Mouse (Mus musculus) granulocyte monocyte progenitor cell, adult 5-6 weeks (primary cell): ENCODE measurements around the gene Ostf1. TPM values are rescaled to one million over a fixed set of nuclear protein-coding genes. Genes with fewer than 3 reads are reported as not detected.

Source experiments
- ATAC-seq: replicated peaks from 2 replicates; pipeline ENCODE4 v1.8.0; 2016; ENCODE audit warnings: mild to moderate bottlenecking, moderate TSS enrichment, inconsistent platforms; ENCODE audit not compliant: poor library complexity, severe bottlenecking
- total RNA-seq, 2 experiments: library from RNA; stranded (forward) in 1 of 2; stranded (reverse) in 1 of 2; fragments of 200-712, 200-1000 nt in 1 of 2; fragments of >200 nt in 1 of 2; fragmentation: Nextera tagmentation in 1 of 2; gene quantifications; 2 replicates each; pipeline ENCODE4 v1.2.3; 2014 to 2017

Gene Ostf1
- total RNA-seq, 2 experiments from 2014 or later: 139 to 230 TPM

DNA sequence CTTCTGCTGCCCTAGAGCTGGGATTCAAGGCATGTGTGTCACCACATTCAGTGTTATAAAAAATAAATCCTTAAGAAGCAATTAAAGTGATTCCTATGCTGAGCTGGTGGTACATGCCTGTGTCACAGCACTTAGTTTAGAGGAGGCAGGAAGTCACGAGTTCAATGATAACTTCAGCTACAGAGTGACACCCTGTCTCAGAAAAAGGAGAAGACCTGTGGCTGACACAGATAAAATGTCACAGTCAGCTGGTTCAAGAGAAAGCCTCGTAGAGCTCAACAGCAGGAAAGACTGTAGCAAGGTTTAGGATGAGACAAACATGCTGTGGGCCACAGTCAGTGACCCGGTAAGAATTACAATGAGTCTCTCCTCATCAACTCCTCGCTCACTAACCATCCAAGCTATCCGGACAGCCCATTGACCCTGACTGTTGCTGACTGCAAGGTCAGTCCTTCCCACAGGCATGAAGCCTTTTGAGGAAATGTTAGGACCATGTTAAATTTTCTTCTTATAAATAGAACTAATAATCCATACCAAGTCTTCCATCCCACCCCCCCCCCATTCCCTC is 15.3 kb upstream of the Ostf1 start:
- peak; percentile 73 for ATAC-seq

DNA sequence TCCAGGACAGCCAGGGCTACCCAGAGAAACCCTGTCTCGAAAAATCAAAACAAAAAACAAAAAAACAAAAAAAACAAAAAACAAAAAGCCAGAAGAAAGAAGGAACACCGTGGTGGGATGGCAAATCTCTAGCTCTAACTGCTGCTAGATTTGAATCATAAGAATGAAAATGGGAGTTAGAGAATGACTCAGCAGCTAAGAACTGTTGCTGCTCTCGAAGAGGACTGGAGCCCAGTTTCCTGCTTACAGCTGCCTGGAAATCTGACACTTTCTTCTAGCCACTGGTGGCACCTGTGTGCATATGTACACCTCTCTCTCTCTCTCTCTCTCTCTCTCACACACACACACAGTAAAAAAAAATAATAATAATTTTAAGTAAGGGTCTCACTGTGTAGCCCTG is 14.8 kb upstream of the Ostf1 start:
- ATAC-seq: peak; percentile 28; the same call in 1 of the 2 replicates

DNA sequence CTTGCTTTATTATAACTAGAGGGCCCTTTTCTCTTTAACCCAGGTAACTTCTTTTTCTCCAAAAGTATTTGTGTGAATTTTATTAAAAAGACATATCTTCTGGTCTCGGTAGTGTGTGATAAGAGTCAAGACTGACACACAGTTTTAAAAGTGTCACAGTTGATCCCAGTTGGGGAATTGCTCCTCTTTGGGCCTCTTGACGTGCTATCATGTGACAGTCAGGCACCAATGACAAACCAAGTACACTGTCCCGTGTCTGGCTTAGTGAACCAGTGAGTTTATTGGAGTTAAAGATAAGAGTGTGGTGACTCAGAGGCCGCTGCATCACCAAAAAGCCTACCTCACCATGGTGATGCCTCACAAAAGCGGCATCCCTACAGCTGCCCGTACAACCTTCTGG is 12.5 kb upstream of the Ostf1 start:
- no peak for ATAC-seq

DNA sequence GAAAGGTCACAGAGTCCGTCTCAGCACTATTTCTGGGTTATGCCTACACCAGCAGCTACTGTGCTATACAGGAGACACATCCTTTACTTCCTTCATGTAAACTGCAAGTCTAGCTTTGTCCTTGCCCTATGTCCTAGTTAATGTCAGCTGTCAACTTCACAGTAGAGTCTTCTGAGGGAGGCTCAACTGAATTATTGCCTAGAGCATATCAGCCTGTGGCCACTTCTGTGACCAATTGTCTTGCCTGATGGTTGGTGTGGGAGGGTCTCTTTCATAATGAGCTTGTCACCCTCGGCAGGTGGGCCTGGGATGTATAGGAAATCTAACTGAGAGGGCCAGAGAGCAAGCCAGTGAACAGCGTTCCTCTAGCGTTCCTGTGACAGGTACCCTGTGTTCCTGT is 11.8 kb upstream of the Ostf1 start:
- no peak for ATAC-seq

DNA sequence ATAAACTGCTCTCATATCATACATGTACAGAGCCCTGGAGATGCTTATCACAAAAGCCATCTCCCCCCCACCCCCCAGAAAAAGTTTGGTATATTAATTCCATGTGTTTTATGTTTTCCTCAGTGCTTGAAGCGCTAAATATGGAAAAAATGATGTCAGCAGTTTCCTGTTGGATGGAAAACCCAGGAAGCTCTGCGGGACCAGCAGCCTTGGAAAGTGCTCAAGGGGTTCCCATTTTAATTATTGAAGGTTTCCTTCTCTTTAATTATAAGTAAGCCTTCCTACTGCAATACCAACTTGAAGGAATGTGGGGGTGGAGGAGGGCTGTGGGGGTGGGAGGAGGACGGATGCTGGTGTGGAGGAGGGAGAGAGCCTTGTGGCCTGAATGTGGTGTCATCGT is 9.4 kb upstream of the Ostf1 start:
- ATAC-seq: no peak

DNA sequence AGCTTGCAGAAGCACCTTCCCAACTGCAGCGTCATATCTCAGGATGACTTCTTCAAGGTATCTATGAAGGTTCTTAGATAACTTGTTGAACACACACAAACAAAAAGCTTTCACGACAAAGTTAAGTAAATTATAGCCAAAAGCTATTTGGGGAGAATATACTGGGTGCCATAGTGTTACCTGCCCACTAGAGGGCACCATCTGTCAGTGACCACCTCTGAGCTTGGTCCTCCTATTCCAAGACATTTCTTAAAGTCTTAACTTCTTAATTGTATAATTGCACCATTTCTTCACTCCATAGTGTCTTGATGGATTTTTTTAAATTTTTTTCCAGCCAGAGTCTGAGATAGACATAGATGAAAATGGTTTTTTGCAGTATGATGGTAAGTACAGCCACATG is 7.9 kb upstream of the Ostf1 start:
- ATAC-seq: no peak

DNA sequence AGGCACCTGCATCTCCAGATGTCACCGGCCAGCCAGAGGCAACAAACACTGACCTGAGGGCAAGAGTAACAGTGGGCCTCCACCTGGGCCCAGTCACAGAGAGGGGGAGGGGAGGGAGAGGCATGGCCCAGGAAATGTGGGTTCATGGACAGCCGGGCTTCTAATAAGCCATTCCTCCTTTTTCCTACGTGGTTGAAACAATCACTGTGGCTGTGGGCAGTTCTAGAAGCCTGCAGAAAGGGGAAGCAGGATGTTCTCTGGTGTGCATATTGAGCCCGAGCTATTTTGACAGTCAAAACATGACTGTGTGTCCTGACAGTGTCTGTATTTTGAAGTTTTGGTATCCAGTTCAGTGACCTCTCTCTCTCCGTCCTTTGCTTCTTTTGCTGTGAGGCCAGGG is 7.3 kb upstream of the Ostf1 start:
- ATAC-seq: peak; percentile 81

DNA sequence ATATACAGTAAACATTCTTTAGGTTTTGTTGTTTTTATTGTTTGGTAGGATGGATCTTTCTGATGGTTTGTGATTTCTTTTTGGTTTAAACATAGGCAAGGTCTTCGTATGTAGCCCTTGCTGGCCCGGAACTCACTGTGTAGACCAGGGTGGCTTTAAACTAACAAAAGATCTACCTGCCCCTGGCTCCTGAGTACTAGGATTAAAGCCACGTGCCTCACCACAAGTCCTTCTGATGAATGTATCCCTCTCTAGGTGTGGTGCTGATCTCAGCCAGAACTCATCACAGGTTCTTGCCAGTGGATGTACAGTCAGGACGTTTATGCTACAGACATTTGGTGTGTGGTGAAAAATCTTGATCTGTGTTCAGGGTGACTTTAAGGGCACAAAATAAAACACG is 6.3 kb upstream of the Ostf1 start:
- no peak for ATAC-seq

DNA sequence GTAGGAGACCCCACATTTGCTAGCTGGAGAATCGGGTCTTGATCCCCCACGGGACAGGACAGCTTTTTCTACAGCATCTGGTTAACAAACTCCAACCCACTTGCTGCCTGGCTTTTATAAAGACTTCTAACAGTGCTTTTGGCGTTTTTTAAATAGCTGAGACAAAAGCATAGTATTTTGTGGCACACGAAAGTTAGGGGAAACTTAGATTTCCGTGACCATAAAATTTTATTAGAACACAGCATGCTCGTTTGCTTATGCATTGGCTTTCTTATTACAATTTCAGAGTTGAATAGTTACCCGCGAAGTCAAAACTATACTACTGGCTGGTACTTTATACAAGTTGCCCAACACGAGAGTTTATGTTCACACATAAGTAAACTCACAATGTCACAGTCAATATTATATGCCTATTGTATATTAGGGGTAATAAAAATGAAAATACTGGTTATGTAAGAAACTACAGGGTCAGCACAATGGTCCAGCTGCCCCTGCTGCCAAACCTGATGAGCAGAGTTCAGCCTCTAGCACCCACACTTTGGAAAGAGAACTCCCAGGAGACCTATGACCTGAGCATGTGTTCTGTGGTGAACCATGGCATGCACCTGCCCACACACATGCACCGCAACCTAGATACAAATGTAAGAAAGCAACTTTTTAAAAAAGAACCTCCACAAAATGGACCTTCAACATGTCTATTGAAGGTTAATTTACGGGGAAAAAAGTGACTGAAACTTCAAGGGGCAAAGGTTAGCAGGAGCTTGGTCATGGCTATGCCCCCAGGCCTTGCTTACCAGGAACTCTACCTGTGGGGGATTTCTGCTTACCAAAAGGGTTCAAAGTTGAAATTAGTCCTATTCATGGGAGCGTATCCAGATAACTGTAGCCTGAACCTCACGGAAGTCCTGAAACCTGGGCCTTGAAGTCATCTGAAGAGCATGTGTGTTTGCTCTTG is 885 bp upstream of the Ostf1 start:
- ATAC-seq: no peak

DNA sequence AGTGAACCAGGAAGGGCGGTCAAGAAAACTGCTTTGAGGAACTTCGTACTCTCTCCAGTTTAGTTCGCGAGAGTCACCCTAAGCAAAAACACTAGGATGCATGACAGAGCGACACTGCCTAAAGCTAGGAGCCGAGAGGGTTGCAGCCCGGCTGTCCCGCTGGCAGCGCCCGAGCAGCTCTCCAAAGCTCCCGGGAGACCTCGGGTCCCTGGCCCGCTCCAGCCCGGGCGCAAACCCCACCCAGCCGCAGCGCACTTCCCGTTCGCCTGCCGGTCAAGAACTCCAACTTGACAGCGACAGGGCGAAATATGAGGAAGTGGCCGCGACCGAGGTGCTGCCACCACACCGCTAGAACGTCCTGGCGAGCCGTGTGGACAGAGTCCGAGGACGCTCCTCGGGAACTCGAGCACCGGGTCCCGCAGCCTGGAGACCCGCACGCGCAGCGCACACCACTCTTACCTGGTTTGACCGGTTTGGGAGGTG is 421 bp downstream of the Ostf1 start:
- peak; percentile 67 for ATAC-seq

DNA sequence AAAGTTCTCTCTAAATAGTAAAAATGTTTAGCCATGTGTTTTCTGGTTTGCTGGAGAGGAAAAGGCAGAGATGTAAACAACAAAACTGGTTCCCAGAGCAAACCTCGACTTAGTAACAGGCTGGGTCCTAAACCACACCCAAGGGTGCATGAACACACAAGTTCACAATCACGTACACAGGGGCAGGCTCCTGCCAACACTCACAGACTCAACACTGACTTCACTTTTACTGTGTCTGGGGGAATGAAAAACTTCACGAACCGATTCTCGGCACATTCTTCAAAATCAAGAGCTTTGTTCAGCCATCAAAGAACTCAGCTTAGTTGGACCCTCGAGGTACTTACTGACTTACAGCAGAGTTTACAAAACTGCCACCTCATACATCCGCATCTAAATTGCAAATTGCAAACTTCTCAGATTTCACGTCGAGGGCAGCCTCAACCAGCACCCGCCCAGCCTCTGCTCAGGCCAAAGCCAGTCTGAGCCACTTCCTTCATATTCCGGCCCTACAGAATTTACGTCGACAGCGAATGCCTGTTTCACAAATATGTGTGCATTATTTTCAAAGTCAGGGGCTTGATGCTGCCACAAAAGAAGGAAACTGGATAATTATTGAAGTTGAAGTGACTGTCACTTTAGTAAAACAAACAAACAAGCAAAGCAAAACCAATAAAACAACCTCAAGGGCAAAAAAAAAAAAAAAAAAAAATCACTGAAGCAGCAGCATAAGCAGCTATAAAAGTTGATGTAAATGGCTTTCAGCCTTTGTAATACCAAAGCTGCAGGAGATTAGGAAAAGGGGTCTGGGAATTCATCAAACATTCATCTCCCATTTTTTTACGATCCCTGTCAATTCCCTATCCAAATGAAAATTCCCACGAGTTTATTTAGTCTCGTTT is 1.2 kb downstream of the Ostf1 start:
- ATAC-seq: peak; percentile 48

DNA sequence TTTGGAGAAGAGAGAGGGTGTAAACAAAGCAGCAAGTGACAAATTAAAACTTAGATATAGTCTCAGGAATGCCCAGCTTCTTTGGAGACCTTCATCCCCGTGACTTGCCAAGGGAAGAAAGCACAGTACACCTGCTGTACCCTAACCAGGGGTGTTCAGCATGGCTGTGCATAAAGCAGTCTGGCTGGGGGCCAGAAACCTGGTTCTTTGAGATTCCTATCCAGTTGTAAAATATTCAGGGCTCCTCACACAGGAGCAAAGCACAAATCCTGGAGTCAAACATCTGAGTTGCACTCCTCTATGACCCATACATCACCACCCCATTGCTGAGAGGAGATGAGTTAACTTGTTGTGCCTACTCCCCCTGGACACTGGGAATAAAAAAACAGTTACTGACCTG is 2.0 kb downstream of the Ostf1 start:
- no peak for ATAC-seq

DNA sequence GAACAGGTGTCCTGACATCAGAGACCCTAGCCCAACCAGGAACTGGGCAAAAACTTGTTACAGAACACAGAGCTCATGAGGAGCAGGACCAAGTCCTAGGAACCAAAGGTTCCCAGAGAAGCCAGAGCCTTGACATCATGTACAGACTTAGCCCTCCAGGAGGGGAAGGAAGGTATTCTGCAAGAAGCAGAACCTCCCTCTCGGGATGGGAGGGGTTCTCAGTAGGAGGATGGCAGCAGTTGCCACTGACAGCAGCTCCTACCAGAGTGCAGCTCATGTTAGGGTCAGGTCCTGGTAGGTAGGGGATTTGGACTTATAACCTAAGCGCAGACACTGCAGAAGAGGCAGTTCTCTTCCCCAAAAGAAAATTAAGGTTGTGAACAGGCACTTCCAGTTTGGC is 7.7 kb downstream of the Ostf1 start:
- peak; percentile 45 for ATAC-seq

DNA sequence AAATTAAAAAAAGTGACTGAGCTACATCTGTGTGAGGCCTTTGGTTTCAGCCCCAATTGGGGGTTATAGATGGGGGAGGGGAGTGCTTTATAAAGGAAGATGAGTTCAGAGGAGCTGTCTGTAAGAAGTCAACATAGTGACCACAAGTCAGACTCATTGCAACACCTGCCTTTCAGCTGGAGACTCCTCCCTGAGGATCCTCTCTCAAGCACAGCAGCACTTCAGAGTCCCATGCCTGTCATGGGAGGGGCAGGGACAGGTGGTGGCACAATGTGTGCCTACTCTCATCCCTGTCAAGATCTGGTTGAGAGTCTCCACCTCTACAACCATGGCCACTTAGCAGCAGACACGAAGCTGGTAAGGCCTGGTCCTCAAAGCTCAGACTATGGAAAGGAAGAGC is 11.9 kb downstream of the Ostf1 start:
- ATAC-seq: peak; percentile 84

DNA sequence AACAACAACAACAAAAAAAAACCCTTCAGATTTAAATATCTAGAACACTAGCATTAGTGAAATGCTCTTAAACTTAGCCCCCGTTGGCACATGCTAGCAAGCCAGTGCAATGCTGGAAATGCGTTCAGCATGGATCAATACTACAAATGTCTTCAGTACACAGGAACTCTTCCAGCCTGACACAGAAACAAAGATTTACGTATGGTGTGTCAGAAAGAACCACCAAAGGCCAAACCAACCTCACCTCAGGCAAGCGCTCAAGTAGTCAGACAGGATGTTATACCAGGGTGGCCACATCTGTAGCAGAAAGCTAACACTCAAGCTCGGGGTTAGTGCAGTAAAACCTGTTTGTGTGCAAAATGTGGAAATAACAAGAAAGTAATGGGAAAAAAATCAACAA is 12.6 kb downstream of the Ostf1 start:
- ATAC-seq: no peak

DNA sequence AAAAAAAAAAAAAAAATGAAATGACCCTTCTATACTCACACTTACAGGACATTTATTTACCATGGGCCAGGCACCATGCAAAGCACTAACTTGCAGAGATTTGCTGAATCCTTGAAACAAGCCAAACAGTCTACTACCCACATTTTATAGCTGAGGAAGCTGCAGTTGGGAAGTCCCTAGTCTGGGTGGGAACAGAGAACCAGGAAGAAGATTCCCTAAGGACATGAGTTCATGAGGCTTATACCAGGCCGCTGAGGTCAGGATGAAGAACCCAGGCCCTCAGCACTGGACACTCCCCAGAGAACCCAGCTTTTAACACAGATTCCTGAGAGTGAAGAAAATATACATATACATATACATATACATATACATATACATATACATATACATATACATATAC is 14.1 kb downstream of the Ostf1 start:
- ATAC-seq: no peak

DNA sequence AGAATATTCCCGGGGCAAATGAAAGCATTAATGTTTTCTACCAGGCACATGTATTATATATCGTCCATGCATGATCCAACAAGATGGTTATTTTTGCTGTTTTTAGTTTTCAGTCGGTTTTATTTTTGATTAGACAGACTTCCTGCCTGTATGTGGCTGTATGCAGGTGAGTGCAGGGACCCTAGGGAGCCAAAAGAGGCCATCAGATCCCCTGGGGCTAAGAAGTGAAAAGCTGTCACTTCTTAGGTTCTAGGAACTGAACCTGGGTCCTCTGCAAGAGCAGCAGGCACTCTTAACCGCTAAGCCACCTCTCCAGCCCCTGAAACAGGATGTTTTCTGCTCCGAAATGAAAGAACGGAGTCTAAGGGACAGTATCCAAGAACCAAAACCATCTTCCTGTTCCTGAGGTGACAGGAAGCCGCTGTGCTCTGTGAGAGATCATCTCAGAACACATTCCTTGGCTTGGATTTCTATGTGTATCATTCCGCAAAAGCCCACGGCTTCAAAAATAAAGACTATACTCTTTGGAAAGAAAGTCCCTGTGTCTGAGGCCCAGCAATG is 15.9 kb downstream of the Ostf1 start:
- ATAC-seq: 0 out of 2 replicates have a peak, but pooled peaks have one; percentile 12

DNA sequence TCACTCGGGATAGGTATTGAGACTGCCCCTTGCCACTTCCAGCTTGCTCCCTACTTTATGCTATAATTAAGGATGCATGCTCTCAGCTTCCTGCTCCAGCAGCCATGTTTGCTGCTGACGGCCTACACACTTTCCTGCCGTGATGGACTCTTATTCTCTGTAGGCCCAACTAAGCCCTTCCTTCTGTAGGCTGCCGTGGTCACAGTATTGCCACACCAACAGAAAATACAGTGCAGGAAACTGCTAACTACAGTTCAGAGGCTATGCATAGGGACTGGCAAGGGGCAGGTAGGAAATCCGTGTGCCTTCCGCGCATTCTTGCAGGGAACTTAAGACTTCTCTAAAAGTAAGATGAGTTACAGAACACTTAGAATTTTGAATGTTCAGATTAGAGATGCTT is 17.3 kb downstream of the Ostf1 start:
- peak; percentile 75 for ATAC-seq

DNA sequence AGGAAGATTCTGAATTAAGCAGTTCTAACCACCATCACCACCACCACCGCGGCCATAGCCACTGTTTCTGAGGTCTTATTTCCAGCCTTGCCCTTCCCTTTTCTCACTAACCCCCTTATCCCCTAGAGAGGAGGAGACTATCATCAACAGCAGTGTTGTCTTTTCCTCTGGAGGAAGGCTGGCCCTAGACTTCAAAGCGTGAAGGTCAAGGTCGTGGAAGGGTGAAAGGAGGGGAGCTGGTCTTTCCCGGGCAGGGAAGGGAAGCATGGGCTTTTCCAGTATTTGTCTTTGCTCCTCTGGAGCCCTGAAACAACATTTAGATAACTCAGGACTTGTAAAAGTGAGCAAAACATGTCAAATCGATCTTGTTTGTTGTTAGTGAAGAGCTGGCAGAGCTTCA is 22.6 kb downstream of the Ostf1 start:
- no peak for ATAC-seq

DNA sequence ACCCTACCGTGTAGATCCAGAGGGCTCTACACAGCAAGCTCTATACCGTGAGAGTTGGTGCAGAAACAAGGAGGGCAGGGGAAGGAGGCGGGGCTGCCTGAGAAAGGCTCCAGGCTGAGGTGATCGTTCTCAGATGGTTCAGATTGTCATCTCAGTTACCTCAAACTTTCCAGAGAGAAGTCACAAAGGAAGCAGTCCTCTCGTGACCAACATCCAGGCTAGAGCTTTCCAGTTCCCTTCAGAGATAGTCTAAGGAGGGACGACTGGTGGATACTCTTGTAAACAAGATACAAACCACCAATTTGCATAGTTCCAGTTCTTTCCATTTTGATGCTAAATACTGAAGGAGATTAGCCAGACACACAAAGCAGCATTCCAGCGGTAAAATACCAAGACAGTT is 23.7 kb downstream of the Ostf1 start:
- no peak for ATAC-seq
